Mouse (Mus musculus): ENCODE results near the gene Zfp219. TPM values are rescaled to one million over a fixed set of nuclear protein-coding genes. Genes with fewer than 3 reads are reported as not detected.

Zfp219 gene
- total RNA-seq, 2 experiments from 2014 or later: 30.2 to 32.4 TPM

- intact Hi-C loops (cut with DNase I): no loop called here
- DNase-seq (ENCODE audit: extremely low spot score in 1 of 2, low spot score in 2 of 2): peak; percentile 84 to 92
These were observed 12.0 kb downstream of the Zfp219 start for GRCm38 (mm10) chr14:52008321-52009203.

- intact Hi-C loops (cut with DNase I): no loop called here
- peak in 1 of 2 experiments; percentile 45 for DNase-seq (ENCODE audit: extremely low spot score in 1 of 2, low spot score in 2 of 2)
These were observed 13.8 kb downstream of the Zfp219 start for GRCm38 (mm10) chr14:52006771-52007170.

- intact Hi-C loops (cut with DNase I): no loop called here
- DNase-seq (ENCODE audit: extremely low spot score in 1 of 2, low spot score in 2 of 2): peak in 1 of 2 experiments; percentile 49
These were observed 14.3 kb downstream of the Zfp219 start for GRCm38 (mm10) chr14:52006241-52006640.

DNA sequence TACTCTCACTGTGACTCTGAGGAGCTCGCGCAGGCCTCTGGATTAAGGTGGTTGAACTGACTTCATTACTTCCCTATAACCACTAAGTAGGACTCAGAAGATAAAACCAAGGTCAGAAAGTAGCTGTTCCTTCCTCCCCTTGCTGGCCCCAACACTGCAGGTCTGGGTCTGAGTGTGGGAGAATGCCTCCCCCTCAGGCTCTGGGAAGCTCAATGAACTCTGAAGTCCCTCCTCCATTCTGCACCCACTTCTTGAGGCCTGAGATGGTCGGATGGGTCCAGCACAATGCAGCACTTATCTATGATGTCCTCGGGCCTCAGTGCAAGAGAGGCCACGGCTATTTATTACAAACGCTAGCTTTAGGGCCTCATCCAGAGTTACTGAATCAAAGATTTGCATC is 14.9 kb downstream of the Zfp219 start:
- DNase-seq (ENCODE audit: extremely low spot score in 1 of 2, low spot score in 2 of 2): no peak

GRCm38 (mm10) chr14:52005141-52005540 is 15.4 kb downstream of the Zfp219 start:
- DNase-seq (ENCODE audit: extremely low spot score in 1 of 2, low spot score in 2 of 2): no peak
- intact Hi-C loops (cut with DNase I): no loop called here

More for the DNA sequence above, 14.9 kb downstream of the Zfp219 start:
- intact Hi-C loops (cut with DNase I): no loop called here

DNA sequence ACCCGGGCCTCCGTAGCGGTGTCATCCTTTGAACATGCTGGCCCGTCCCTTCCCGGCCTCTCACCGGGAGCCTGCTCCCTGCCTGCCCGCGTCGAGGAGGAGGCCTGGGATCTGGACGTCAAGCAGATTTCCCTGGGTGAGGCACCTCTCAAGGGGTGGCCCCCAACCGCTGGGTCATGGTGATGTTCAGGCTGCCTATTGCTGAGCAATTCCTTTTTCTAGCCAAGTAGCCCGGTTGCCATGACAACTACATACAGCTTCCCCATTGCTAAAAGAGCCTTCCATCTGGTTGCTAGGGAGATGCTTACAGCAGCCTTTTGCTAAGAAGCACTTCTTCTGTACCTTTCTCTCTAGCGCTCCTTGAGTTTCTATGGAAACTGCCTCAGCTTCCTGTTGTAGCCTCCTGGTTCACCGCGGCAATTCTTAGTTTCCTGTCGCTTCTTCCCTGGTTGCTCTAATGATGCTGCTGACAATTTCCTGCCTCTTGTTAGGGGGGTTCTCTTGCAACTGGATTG is 16.5 kb downstream of the Zfp219 start:
- intact Hi-C loops (cut with DNase I): loop anchor here (5.0 kb wide), 1 partner anchor 122 kb away; the partner anchor contains the start of gene Mettl17
- DNase-seq (ENCODE audit: extremely low spot score in 1 of 2, low spot score in 2 of 2): peak; percentile 80 to 91

DNA sequence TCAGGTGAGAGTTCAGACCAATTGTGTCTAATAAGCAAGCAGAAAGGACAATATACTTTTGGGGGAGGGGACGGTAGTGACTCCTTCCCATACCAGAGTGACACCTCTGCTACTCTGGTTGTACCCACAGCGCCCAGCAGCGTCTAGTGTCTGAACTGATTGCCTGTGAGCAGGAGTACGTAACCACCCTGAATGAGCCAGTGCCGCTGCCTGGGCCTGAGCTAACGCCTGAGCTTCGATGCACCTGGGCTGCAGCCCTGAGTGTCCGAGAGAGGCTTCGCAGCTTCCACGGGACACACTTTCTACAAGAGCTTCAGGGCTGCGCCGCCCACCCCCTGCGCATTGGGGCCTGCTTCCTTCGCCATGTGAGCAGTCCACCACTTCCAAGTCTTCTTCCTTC is 23.1 kb downstream of the Zfp219 start:
- no peak for DNase-seq (ENCODE audit: extremely low spot score in 1 of 2, low spot score in 2 of 2)
- intact Hi-C loops (cut with DNase I): no loop called here

DNA sequence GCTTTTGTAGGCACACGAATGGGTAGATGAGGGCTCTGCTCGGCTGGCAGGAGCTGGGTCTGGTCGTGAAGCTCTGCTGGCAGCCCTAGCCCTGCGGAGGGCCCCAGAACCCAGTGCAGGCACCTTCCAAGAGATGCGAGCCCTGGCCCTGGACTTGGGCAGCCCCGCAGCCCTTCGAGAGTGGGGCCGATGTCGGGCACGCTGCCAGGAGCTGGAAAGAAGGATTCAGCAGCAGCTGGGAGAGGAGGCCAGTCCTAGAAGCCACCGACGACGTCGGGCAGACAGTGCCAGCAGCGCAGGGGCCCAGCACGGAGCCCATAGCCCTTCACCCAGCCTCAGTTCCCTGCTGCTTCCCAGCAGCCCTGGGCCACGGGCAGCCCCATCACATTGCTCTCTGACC is 23.7 kb downstream of the Zfp219 start:
- intact Hi-C loops (cut with DNase I): no loop called here
- peak in 1 of 2 experiments; percentile 66 for DNase-seq (ENCODE audit: extremely low spot score in 1 of 2, low spot score in 2 of 2)

DNA sequence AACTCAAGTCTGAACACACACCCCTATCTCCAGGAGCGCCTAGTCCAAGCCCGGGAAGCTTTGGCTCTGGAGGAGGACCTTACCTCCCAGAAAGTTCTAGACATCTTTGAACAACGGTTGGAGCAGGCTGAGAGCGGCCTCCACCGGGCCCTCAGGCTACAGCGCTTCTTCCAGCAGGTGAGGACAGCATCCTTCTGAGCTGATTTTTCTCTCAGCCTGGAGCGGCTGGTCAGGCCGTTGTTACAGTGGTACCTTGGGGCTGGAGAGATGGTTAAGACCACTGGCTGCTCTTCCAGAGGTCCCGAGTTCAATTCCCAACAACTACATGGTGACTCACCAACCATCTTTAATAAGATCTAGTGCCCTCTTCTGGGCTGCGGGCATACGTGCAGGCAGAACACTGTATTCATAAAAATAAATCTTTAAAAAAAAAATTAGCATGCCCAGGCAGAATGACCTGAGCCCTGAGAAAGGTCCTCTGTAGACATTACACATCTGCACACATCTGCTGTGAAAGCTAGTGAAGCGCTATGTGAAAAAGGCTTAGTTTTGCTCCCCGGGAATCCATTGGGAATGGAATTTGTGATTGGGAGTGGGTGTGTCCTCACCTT is 24.2 kb downstream of the Zfp219 start:
- intact Hi-C loops (cut with DNase I): no loop called here
- no peak for DNase-seq (ENCODE audit: extremely low spot score in 1 of 2, low spot score in 2 of 2)

DNA sequence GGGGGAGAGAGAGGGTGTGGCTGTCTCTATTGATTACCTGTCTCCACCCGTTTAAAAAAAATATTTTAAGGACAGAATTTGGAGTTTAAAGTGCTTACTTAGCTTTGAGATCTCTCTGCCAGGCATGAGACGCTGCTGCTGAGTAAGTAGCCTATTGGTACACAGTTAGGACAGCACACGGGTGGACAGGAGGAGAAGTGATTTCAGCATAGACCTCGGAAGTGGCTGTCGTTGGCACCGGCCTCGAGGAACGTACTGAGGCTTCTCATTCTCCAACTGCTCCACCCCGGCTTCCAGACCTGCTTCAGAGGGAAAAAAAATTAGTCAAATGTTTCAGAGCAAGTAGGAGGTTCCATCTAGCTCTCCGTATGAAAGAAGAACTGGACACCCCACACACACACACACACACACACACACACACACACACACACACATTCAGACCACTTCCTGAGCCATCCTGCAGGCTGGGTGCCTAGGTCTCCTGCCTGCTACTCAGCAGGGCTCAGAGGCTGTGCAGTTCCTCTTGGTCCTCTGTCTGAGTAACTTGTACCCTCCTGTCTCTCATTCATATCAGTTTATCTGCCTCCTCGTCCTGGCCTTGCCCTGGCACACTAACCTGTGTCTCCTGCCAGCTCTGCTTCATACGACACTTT is 25.2 kb downstream of the Zfp219 start:
- DNase-seq (ENCODE audit: extremely low spot score in 1 of 2, low spot score in 2 of 2): no peak
- intact Hi-C loops (cut with DNase I): no loop called here

DNA sequence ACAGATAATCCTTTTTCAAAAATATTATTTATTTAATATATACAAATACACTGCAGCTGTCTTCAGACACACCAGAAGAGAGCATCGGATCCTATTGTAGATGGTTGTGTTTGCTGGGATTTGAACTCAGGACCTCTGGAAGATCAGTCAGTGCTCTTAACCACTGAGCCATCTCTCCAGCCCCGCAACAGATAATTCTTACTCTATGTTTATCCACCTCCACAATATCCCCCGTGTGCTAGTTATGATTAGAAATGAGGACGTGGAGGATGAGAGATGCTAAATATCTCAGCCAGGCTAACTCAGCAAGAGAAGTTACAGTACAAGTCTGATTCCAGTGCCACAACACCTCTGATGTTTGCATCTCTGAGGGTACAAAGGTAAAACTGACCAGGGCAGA is 26.1 kb downstream of the Zfp219 start:
- intact Hi-C loops (cut with DNase I): no loop called here
- DNase-seq (ENCODE audit: extremely low spot score in 1 of 2, low spot score in 2 of 2): no peak

- no peak for DNase-seq (ENCODE audit: extremely low spot score in 1 of 2, low spot score in 2 of 2)
- intact Hi-C loops (cut with DNase I): no loop called here
These were observed 31.0 kb downstream of the Zfp219 start for GRCm38 (mm10) chr14:51989461-51989970.

GRCm38 (mm10) chr14:51988731-51989130 is 31.8 kb downstream of the Zfp219 start:
- intact Hi-C loops (cut with DNase I): no loop called here
- DNase-seq (ENCODE audit: extremely low spot score in 1 of 2, low spot score in 2 of 2): no peak

- DNase-seq (ENCODE audit: extremely low spot score in 1 of 2, low spot score in 2 of 2): no peak
- intact Hi-C loops (cut with DNase I): no loop called here
These were observed 33.4 kb downstream of the Zfp219 start for GRCm38 (mm10) chr14:51987177-51987576.

GRCm38 (mm10) chr14:51986153-51986505 is 34.4 kb downstream of the Zfp219 start:
- intact Hi-C loops (cut with DNase I): no loop called here

DNA sequence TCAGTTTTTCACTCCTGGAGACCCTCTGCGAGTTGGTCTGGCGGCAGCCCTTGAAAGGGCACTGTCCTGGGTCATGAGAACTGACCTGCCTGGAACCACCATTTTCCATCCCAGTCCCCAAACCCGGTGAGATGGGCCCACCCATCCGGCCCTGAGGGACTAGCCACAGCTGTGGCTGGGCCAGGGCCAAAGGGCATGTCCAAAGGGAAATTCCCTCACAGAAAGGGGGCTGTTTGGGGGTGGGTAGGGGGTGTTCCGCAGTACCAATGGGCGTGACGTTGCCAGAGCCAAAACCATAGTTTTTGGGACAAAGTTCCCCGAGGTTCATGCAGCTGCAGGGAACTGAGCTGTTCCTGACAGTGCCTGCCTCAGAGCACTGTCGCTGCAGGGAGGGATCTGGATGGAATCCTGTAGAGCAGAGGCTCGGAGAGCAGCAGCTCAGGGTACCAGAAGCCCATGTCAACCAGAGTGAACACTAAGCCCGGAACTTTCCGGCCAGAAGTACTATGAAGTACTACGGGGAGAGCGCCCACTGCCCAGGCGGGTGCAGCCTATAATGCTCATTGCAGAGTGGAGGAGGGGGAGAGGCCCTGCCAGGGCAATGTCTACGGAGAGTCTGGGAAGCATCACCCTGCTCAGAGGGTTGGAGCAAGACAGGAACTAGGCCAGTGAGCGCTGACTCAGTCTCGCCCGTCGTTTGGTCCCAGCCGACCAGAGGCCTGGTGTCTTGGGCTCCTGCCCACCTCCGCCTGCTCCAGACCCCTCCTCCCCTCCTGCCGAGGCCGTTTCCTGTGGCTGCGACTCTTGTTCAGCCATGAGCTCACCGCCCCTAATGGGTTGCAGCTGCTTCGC is 35.0 kb downstream of the Zfp219 start:
- intact Hi-C loops (cut with DNase I): no loop called here
- peak; percentile 71 to 94 for DNase-seq (ENCODE audit: extremely low spot score in 1 of 2, low spot score in 2 of 2)

More at GRCm38 (mm10) chr14:51986153-51986505, 34.4 kb downstream of the Zfp219 start:
- no peak for DNase-seq (ENCODE audit: extremely low spot score in 1 of 2, low spot score in 2 of 2)

DNA sequence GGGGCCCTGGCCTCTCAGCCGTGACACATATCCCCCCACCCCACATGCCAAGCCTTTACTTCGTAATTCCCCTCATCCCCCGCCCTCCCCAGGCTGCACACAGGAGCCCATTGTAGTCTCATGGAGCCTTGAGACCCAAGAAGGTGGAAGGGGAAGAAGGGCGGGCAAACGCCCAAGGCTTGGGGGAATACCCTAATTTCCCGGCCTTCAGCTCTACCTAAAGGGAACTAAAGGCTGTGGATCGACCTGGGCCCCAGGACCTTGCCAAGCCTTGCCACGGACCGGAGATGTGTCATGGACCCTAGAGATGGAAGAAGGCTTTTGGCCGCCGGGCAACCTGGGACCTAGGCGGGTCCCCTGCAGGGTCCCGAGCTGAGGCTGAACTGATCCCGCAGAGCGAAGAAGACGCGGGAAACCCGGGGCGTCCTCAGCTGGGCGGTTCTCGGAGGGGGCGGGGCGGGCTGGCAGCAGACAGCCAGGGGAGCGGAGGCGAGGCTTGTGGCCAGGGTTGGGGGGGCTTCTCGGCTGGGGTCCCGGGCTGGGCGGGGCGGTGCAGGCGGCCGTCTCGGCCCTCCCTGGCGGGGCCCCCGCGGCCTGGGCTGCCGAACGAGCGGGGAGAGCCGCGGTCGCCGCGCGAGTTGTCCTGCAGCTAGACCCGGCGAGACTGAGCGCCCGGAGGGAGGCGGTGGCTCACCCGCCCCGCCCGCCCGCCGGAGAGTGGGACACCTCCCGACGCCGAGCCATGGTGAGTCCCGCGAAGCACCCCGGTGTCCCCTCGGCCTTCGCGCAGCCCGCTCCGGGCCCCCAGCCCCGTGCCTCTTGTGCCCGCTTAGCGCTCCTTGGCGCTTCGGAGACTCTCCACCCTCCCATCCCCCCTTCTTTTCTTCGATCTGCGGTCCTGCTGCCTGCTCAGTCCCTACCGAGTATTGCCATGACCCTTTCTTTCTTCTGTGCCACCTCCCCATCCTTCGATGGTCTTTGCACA is 36.0 kb downstream of the Zfp219 start, which contains the start of gene Arhgef40:
Arhgef40 (plus strand) TSS at position 473 of the 985 bp plus-strand sequence.
- peak in 1 of 2 experiments; percentile 90 for DNase-seq (ENCODE audit: extremely low spot score in 1 of 2, low spot score in 2 of 2)
- intact Hi-C loops (cut with DNase I): no loop called here

Data from left cerebral cortex, postnatal 10 days (tissue).